Mouse (Mus musculus) small intestine, adult 2 months (tissue): ENCODE data around the gene Tarsl2. TPM values are rescaled to one million over a fixed set of nuclear protein-coding genes. Genes with fewer than 3 reads are reported as not detected.

Source experiments
- H3K27ac ChIP-seq: fragments of 200-500 bp; 2 replicates; pipeline ENCODE4 v1.5.1; 2012; ENCODE audit warnings: low read depth, low read length, control low read depth, inconsistent platforms; ENCODE audit not compliant: insufficient read depth
- H3K27me3 ChIP-seq: fragments of 200-500 bp; 2 replicates; pipeline ENCODE4 v1.6.1; 2012; ENCODE audit warnings: mild to moderate bottlenecking, moderate library complexity, low read length, inconsistent platforms; ENCODE audit not compliant: control insufficient read depth, insufficient read depth
- H3K36me3 ChIP-seq: fragments of 200-500 bp; 2 replicates; pipeline ENCODE4 v1.6.1; 2012; ENCODE audit warnings: mild to moderate bottlenecking, low read length, control low read depth, inconsistent platforms; ENCODE audit not compliant: control insufficient read depth, insufficient read depth
- H3K4me1 ChIP-seq: fragments of 200-500 bp; 2 replicates; pipeline ENCODE4 v1.6.1; 2012; ENCODE audit warnings: low read length, inconsistent platforms, mixed read lengths; ENCODE audit not compliant: control insufficient read depth, insufficient read depth, insufficient read length
- H3K4me3 ChIP-seq: fragments of 200-500 bp; 2 replicates; pipeline ENCODE4 v1.5.1; 2012; ENCODE audit warnings: low read depth, mild to moderate bottlenecking, control low read depth, inconsistent platforms, low read length, moderate library complexity
- CTCF ChIP-seq: fragments of 200-500 bp; IDR thresholded peaks from 2 replicates; pipeline ENCODE4 v1.5.1; 2012; ENCODE audit warnings: low read depth, mild to moderate bottlenecking, control low read depth, inconsistent platforms, low read length, moderate library complexity, mixed read lengths; ENCODE audit not compliant: insufficient replicate concordance, insufficient read length; ENCODE audit errors: extremely low read depth
- POLR2A ChIP-seq: fragments of 200-500 bp; IDR thresholded peaks from 2 replicates; pipeline ENCODE4 v1.6.1; 2012; ENCODE audit warnings: low read depth, mild to moderate bottlenecking, control low read depth, inconsistent platforms, low read length, moderate library complexity
- WGBS: fragments of 180-500 bp; shearing (Covaris S2); methylation state at CpG from one replicate; pipeline ENCODE4 v1.1.7; 2018; 5-methylcytosine and 5-hydroxymethylcytosine counted together
- polyA plus RNA-seq: library from polyadenylated mRNA; depleted of rRNA; stranded (reverse); fragments of >200 nt; gene quantifications from 2 replicates; pipeline ENCODE4 v1.2.3, GENCODE M21; 2012

Tarsl2 gene
- polyA plus RNA-seq, 1 experiment: 2.7 TPM

- Histone ChIP-seq H3K36me3 (no peaks in the 10 kb centered on the region), H3K4me3 (no peak overlapping the region), H3K27ac (no peak overlapping the region), H3K27me3 (no peaks in the 10 kb centered on the region), H3K4me1 (0 out of 2 replicates have a peak, but pooled peaks cover 2% of the 10 kb centered on the region)
- 53% methylated on average over 7 of the region's 7 CpGs for WGBS
- TF ChIP-seq CTCF: no peak
- no peak for TF ChIP-seq POLR2A
Measured at GRCm38 (mm10) chr7:65684256-65684835, 39.6 kb downstream of the Tarsl2 start.

- H3K4me1 ChIP-seq: no peaks in the 10 kb centered on the region
- H3K36me3 ChIP-seq: no peaks in the 10 kb centered on the region
- H3K4me3 ChIP-seq: no peak overlapping the region
- whole genome bisulfite sequencing: 94% methylated on average over 9 of the region's 9 CpGs
- no peak overlapping the region for H3K27ac ChIP-seq
- TF ChIP-seq POLR2A: no peak
- TF ChIP-seq CTCF: no peak
- H3K27me3 ChIP-seq: no peaks in the 10 kb centered on the region
Measured at GRCm38 (mm10) chr7:65686664-65687063, 42.0 kb downstream of the Tarsl2 start.

- 91% methylated on average over 7 of the region's 7 CpGs for WGBS
- TF ChIP-seq CTCF (no peak), POLR2A (no peak)
- peaks cover 3% of the 10 kb centered on the region; the same call in 1 of the 2 replicates for H3K4me1 ChIP-seq
Measured at GRCm38 (mm10) chr7:65690869-65691268, 46.2 kb downstream of the Tarsl2 start, which contains the start of gene Tm2d3. Gene Tm2d3 (plus strand): TSS chr7:65691169.

DNA sequence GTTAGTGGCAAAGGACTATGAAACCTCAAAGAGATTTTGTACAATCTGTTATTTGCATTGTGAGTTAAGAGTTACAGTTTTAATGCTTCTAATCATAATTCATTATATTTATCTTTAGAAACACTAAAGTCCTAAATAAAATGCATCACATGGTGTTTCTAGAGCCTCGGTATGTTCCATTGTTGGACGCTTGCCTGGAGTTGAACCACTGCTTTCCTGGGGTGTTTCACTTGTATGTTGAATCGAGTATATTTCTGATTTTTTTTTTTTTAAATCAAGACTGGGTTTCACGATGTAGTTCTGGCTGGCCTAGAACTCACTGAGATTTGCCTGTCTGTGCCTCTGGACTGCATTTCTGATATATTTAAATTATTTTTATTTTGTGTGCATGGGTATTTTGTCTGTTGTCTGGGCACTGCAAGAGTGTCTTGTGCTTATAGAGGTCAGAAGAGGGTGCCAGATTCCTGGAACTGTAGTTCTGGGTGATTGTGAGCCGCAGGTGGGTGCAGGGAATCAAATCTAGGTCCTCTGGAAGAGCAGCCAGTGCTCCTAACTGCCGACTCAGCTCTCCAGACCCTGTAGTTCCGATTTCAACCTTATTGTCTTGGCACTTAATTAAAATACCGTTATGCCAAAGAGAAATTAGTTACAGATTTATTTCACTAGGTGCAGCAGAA, 47.4 kb downstream of the Tarsl2 start:
- 72% methylated on average over 8 of the region's 8 CpGs for WGBS
- no peak overlapping the region for H3K27ac ChIP-seq
- TF ChIP-seq CTCF (no peak), POLR2A (no peak)

More at GRCm38 (mm10) chr7:65690869-65691268, 46.2 kb downstream of the Tarsl2 start, which contains the start of gene Tm2d3:
- Histone ChIP-seq H3K27ac (no peak within 1 kb of the TSS), H3K4me3 (no peak within 1 kb of the TSS), H3K27me3 (no peaks in the 10 kb centered on the region), H3K36me3 (peaks cover 3% of the 10 kb centered on the region; the same call in 1 of the 2 replicates)

GRCm38 (mm10) chr7:65692883-65693282, 48.2 kb downstream of the Tarsl2 start:
- no peaks in the 10 kb centered on the region for H3K27me3 ChIP-seq
- H3K4me1 ChIP-seq: peaks cover 3% of the 10 kb centered on the region; the same call in 1 of the 2 replicates
- H3K36me3 ChIP-seq: peaks cover 16% of the 10 kb centered on the region
- TF ChIP-seq CTCF (no peak), POLR2A (no peak)
- peak overlapping the region; percentile 99 for H3K4me3 ChIP-seq
- H3K27ac ChIP-seq: 0 out of 2 replicates have a peak overlapping the region, but pooled peaks have one; percentile 3
- 3% methylated on average over 10 of the region's 10 CpGs for WGBS

More for the DNA sequence above, 47.4 kb downstream of the Tarsl2 start:
- no peak overlapping the region for H3K4me3 ChIP-seq
- H3K4me1 ChIP-seq: peaks cover 3% of the 10 kb centered on the region; the same call in 1 of the 2 replicates
- peaks cover 9% of the 10 kb centered on the region for H3K36me3 ChIP-seq
- no peaks in the 10 kb centered on the region for H3K27me3 ChIP-seq

DNA sequence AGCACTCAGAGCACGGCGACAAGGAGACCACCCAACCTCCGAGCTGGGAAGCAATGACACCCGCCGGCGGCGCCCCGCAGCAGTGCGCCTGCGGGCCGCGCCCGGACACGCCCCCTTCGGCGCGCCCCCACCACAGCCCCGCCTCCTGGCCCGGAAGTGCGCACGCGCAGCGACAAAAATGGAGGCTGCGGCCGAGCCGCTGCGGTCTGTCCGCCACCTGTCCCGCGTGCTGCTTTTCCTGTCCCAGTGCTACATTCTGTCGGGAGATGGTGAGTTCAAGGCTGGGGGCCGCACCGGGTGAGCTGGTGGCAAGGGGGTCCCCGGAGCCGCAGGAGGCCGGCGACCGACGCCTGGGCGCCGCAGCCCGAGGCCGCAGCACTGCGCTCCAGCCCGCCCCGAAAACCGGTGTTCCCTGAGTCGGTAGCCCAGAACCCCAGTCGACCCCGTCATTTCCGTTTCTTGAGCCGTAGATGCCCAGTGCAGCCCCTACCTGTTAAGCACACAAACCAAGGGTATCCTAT, 48.7 kb downstream of the Tarsl2 start:
- TF ChIP-seq CTCF (no peak), POLR2A (peak; percentile 74; the same call in 1 of the 2 replicates)
- H3K36me3 ChIP-seq: peaks cover 18% of the 10 kb centered on the region
- H3K4me3 ChIP-seq: peak overlapping the region; percentile 99
- H3K27ac ChIP-seq: peak overlapping the region; percentile 34; the same call in 1 of the 2 replicates
- under 1% methylated on average over 51 of the region's 52 CpGs for WGBS
- H3K27me3 ChIP-seq: no peaks in the 10 kb centered on the region
- peaks cover 3% of the 10 kb centered on the region; the same call in 1 of the 2 replicates for H3K4me1 ChIP-seq

- 54% methylated on average over 2 of the region's 2 CpGs for WGBS
- H3K36me3 ChIP-seq: peaks cover 39% of the 10 kb centered on the region
Measured at GRCm38 (mm10) chr7:65696450-65696849, 51.8 kb downstream of the Tarsl2 start.

More at GRCm38 (mm10) chr7:65696450-65696849, 51.8 kb downstream of the Tarsl2 start:
- TF ChIP-seq POLR2A (no peak), CTCF (no peak)
- Histone ChIP-seq H3K27ac (no peak overlapping the region), H3K4me3 (no peak overlapping the region), H3K27me3 (no peaks in the 10 kb centered on the region), H3K4me1 (peaks cover 3% of the 10 kb centered on the region; the same call in 1 of the 2 replicates)
